Comparison of ENCODE assay signal across 19 mouse cellular contexts in genomic region chr19:3307175-3307949, GRCm38 (mm10). TPM values are rescaled to one million over a fixed set of nuclear protein-coding genes. Genes with fewer than 3 reads are reported as not detected.
A peak's percentile ranks its signal among the peaks of the same experiment; 100 is the strongest.
DNase-seq lines count a peak whose midpoint lies in the region; ATAC-seq and TF ChIP-seq lines count a peak whose summit lies in the region.
"Had no signal": no experiment of that assay in that cellular context is flagged by ENCODE, and none has a peak within 500 bp of the region (broad histone marks: within the 10 kb centered on the region; RNA-seq: fewer than 3 reads in every experiment).

No protein-coding gene starts in this region.

- no peak for TF ChIP-seq CTCF in lung, postnatal 0 days (IDR thresholded peaks at IDR 0.05)

- H3K4me3 ChIP-seq in heart, embryonic 15.5 days: no peak overlapping the region
- H3K4me3 ChIP-seq in heart, embryonic 12.5 days: no peak overlapping the region
- no peak overlapping the region for H3K4me3 ChIP-seq in lung, embryonic 15.5 days
- H3K4me3 ChIP-seq in intestine, embryonic 15.5 days (replicated peaks): no peak overlapping the region
- H3K4me3 ChIP-seq in stomach, embryonic 16.5 days (replicated peaks; ENCODE audit: low read length): no peak overlapping the region
- no peak overlapping the region for H3K4me3 ChIP-seq in lung, postnatal 0 days (ENCODE audit: low read depth, low read length)
- H3K4me3 ChIP-seq: embryonic facial prominence, embryonic 10.5 days; forebrain, embryonic 15.5 days; hindbrain, embryonic 15.5 days; liver, embryonic 13.5 days had no signal

- H3K9ac ChIP-seq in heart, embryonic 15.5 days: 0 out of 2 replicates have a peak overlapping the region, but pooled peaks have one; percentile 12
- no peak overlapping the region for H3K9ac ChIP-seq in heart, embryonic 12.5 days
- H3K9ac ChIP-seq in lung, embryonic 15.5 days: no peak overlapping the region
- H3K9ac ChIP-seq in intestine, embryonic 15.5 days: no peak overlapping the region
- H3K9ac ChIP-seq in stomach, embryonic 16.5 days (ENCODE audit: low read length): no peak overlapping the region
- no peak overlapping the region for H3K9ac ChIP-seq in lung, postnatal 0 days (replicated peaks; ENCODE audit: low read depth)
- H3K9ac ChIP-seq: forebrain, embryonic 15.5 days; hindbrain, embryonic 15.5 days; liver, embryonic 13.5 days had no signal

- H3K9me3 ChIP-seq in heart, embryonic 15.5 days (replicated peaks): no peaks in the 10 kb centered on the region
- H3K9me3 ChIP-seq in heart, embryonic 12.5 days (replicated peaks): peaks cover 5% of the 10 kb centered on the region; the same call in 1 of the 2 replicates
- no peaks in the 10 kb centered on the region for H3K9me3 ChIP-seq in lung, embryonic 15.5 days
- no peaks in the 10 kb centered on the region for H3K9me3 ChIP-seq in intestine, embryonic 15.5 days
- H3K9me3 ChIP-seq in stomach, embryonic 16.5 days (replicated peaks; ENCODE audit: control insufficient read depth, low read length): no peaks in the 10 kb centered on the region
- H3K9me3 ChIP-seq in lung, postnatal 0 days (ENCODE audit: low read length): no peaks in the 10 kb centered on the region
- H3K9me3 ChIP-seq: embryonic facial prominence, embryonic 10.5 days; forebrain, embryonic 15.5 days; hindbrain, embryonic 15.5 days; liver, embryonic 13.5 days had no signal

- ATAC-seq in heart, embryonic 15.5 days (replicated peaks; ENCODE audit: insufficient number of reproducible peaks, insufficient read depth, low FRiP score, low read depth): no peak
- ATAC-seq in heart, embryonic 12.5 days (ENCODE audit: insufficient number of reproducible peaks, low FRiP score): no peak
- peak; percentile 39; the same call in 1 of the 2 replicates for ATAC-seq in lung, embryonic 15.5 days (ENCODE audit: borderline replicate concordance, extremely low read depth, low FRiP score, low TSS enrichment)
- ATAC-seq in intestine, embryonic 15.5 days: peak; percentile 89
- ATAC-seq in stomach, embryonic 16.5 days (ENCODE audit: insufficient read depth, low FRiP score): peak; percentile 66; the same call in 1 of the 2 replicates
- no peak for ATAC-seq in monocyte, adult 5-6 weeks (replicated peaks; ENCODE audit: insufficient number of reproducible peaks, low FRiP score, low TSS enrichment, poor library complexity, severe bottlenecking)
- no peak for ATAC-seq in lung, postnatal 0 days
- ATAC-seq: forebrain, embryonic 15.5 days had no signal

- no peak for DNase-seq in lung, postnatal 10 days
- no peak for DNase-seq in lung, postnatal 0 days (ENCODE audit: low spot score)
- DNase-seq: cerebellum, adult 11 months; cerebellum, postnatal 10 days; heart, postnatal 14 days; kidney, postnatal 10 days; liver, embryonic 13.5 days; lung, adult 2 months had no signal

- H3K4me2 ChIP-seq in heart, embryonic 15.5 days: no peak overlapping the region
- no peak overlapping the region for H3K4me2 ChIP-seq in heart, embryonic 12.5 days
- no peak overlapping the region for H3K4me2 ChIP-seq in lung, embryonic 15.5 days
- H3K4me2 ChIP-seq in intestine, embryonic 15.5 days (replicated peaks): no peak overlapping the region
- H3K4me2 ChIP-seq in stomach, embryonic 16.5 days (ENCODE audit: low read depth, low read length): no peak overlapping the region
- no peak overlapping the region for H3K4me2 ChIP-seq in lung, postnatal 0 days (replicated peaks; ENCODE audit: low read depth, low read length)
- H3K4me2 ChIP-seq: forebrain, embryonic 15.5 days; heart, embryonic 11.5 days; hindbrain, embryonic 15.5 days; liver, embryonic 13.5 days had no signal

- H3K36me3 ChIP-seq in heart, embryonic 15.5 days: no peaks in the 10 kb centered on the region
- no peaks in the 10 kb centered on the region for H3K36me3 ChIP-seq in heart, embryonic 12.5 days
- H3K36me3 ChIP-seq in lung, embryonic 15.5 days: no peaks in the 10 kb centered on the region
- no peaks in the 10 kb centered on the region for H3K36me3 ChIP-seq in intestine, embryonic 15.5 days
- no peaks in the 10 kb centered on the region for H3K36me3 ChIP-seq in stomach, embryonic 16.5 days (ENCODE audit: control insufficient read depth, insufficient read depth, low read length)
- no peaks in the 10 kb centered on the region for H3K36me3 ChIP-seq in lung, postnatal 0 days (ENCODE audit: insufficient read depth, low read length)
- H3K36me3 ChIP-seq: embryonic facial prominence, embryonic 10.5 days; forebrain, embryonic 15.5 days; hindbrain, embryonic 15.5 days; liver, embryonic 13.5 days had no signal

- H3K4me1 ChIP-seq in heart, embryonic 15.5 days (replicated peaks): no peaks in the 10 kb centered on the region
- H3K4me1 ChIP-seq in heart, embryonic 12.5 days (replicated peaks): no peaks in the 10 kb centered on the region
- H3K4me1 ChIP-seq in lung, embryonic 15.5 days: no peaks in the 10 kb centered on the region
- 0 out of 2 replicates have a peak, but pooled peaks cover 5% of the 10 kb centered on the region for H3K4me1 ChIP-seq in intestine, embryonic 15.5 days (replicated peaks)
- H3K4me1 ChIP-seq in stomach, embryonic 16.5 days (ENCODE audit: control insufficient read depth, insufficient read depth, low read length): no peaks in the 10 kb centered on the region
- H3K4me1 ChIP-seq in lung, postnatal 0 days (ENCODE audit: insufficient read depth, low read depth, low read length): no peaks in the 10 kb centered on the region
- H3K4me1 ChIP-seq: forebrain, embryonic 15.5 days; hindbrain, embryonic 15.5 days had no signal

- WGBS in heart, embryonic 15.5 days: 45% methylated on average over 16 of the region's 16 CpGs
- WGBS in heart, embryonic 12.5 days: 46% methylated on average over 16 of the region's 16 CpGs
- WGBS in lung, embryonic 15.5 days: 46% methylated on average over 16 of the region's 16 CpGs
- 53% methylated on average over 16 of the region's 16 CpGs for WGBS in intestine, embryonic 15.5 days
- WGBS in stomach, embryonic 16.5 days: 53% methylated on average over 16 of the region's 16 CpGs
- 51% methylated on average over 13 of the region's 16 CpGs for WGBS in lung, postnatal 0 days

- 0 out of 2 replicates have a peak, but pooled peaks cover 9% of the 10 kb centered on the region for H3K27me3 ChIP-seq in heart, embryonic 15.5 days
- 0 out of 2 replicates have a peak, but pooled peaks cover 3% of the 10 kb centered on the region for H3K27me3 ChIP-seq in heart, embryonic 12.5 days (replicated peaks)
- H3K27me3 ChIP-seq in lung, embryonic 15.5 days: no peaks in the 10 kb centered on the region
- no peaks in the 10 kb centered on the region for H3K27me3 ChIP-seq in intestine, embryonic 15.5 days (replicated peaks)
- H3K27me3 ChIP-seq in stomach, embryonic 16.5 days (ENCODE audit: control insufficient read depth, insufficient read depth, low read length): no peaks in the 10 kb centered on the region
- H3K27me3 ChIP-seq in lung, postnatal 0 days (replicated peaks; ENCODE audit: insufficient read depth, low read length): no peaks in the 10 kb centered on the region
- H3K27me3 ChIP-seq: forebrain, embryonic 15.5 days; hindbrain, embryonic 15.5 days had no signal

- H3K27ac ChIP-seq in heart, embryonic 15.5 days: no peak overlapping the region
- no peak overlapping the region for H3K27ac ChIP-seq in heart, embryonic 12.5 days (ENCODE audit: poor library complexity, severe bottlenecking)
- H3K27ac ChIP-seq in lung, embryonic 15.5 days: no peak overlapping the region
- 0 out of 2 replicates have a peak overlapping the region, but pooled peaks have one; percentile 32 for H3K27ac ChIP-seq in intestine, embryonic 15.5 days
- no peak overlapping the region for H3K27ac ChIP-seq in stomach, embryonic 16.5 days (ENCODE audit: low read length)
- H3K27ac ChIP-seq in lung, postnatal 0 days (ENCODE audit: low read length): no peak overlapping the region
- H3K27ac ChIP-seq: embryonic facial prominence, embryonic 10.5 days; forebrain, embryonic 15.5 days; hindbrain, embryonic 15.5 days; liver, embryonic 13.5 days; macrophage had no signal

- TF ChIP-seq EP300 in lung, postnatal 0 days (IDR thresholded peaks at IDR 0.05): no peak

RNA-seq across cellular contexts. Expression of gene Cpt1a, which starts 14.8 kb away (rescaled TPM):
- 25.7 and 36.0 TPM in 2 replicates for polyA plus RNA-seq in heart, embryonic 15.5 days (2015; fragmentation: Nextera tagmentation; extraction: Ambion mirVana)
- polyA plus RNA-seq in heart, embryonic 12.5 days (2016; fragmentation: Nextera tagmentation; extraction: Ambion mirVana): 22.3 and 22.4 TPM in 2 replicates
- polyA plus RNA-seq in lung, embryonic 15.5 days (2015; fragmentation: Nextera tagmentation; extraction: Ambion mirVana): 20.9 and 21.6 TPM in 2 replicates
- polyA plus RNA-seq in intestine, embryonic 15.5 days (2015; fragmentation: Nextera tagmentation; extraction: Ambion mirVana): 30.8 and 31.8 TPM in 2 replicates
- 30.8 and 32.7 TPM in 2 replicates for polyA plus RNA-seq in stomach, embryonic 16.5 days (2015; fragmentation: Nextera tagmentation; extraction: Ambion mirVana)
- 49.3 to 85.9 TPM (median 54.0 TPM) in 3 replicates for total RNA-seq in monocyte, adult 5-6 weeks (2017)
- 46.6 and 47.9 TPM in 2 replicates for polyA plus RNA-seq in lung, postnatal 0 days (2015; fragmentation: Nextera tagmentation; extraction: Ambion mirVana)

RNA-seq across cellular contexts. Expression of gene Ighmbp2, which starts 24.5 kb away (rescaled TPM):
- polyA plus RNA-seq in heart, embryonic 15.5 days (2015; fragmentation: Nextera tagmentation; extraction: Ambion mirVana): 5.3 and 7.0 TPM in 2 replicates
- polyA plus RNA-seq in heart, embryonic 12.5 days (2016; fragmentation: Nextera tagmentation; extraction: Ambion mirVana): 7.2 and 7.6 TPM in 2 replicates
- polyA plus RNA-seq in lung, embryonic 15.5 days (2015; fragmentation: Nextera tagmentation; extraction: Ambion mirVana): 10.2 and 10.9 TPM in 2 replicates
- polyA plus RNA-seq in intestine, embryonic 15.5 days (2015; fragmentation: Nextera tagmentation; extraction: Ambion mirVana): 7.7 and 8.8 TPM in 2 replicates
- 8.2 and 8.9 TPM in 2 replicates for polyA plus RNA-seq in stomach, embryonic 16.5 days (2015; fragmentation: Nextera tagmentation; extraction: Ambion mirVana)
- 2.3 to 7.1 TPM (median 5.0 TPM) in 3 replicates for total RNA-seq in monocyte, adult 5-6 weeks (2017)
- 5.2 TPM in 2 replicates for polyA plus RNA-seq in lung, postnatal 0 days (2015; fragmentation: Nextera tagmentation; extraction: Ambion mirVana)

RNA-seq across cellular contexts. Expression of gene Mrpl21, which starts 24.7 kb away (rescaled TPM):
- polyA plus RNA-seq in heart, embryonic 15.5 days (2015; fragmentation: Nextera tagmentation; extraction: Ambion mirVana): 83.5 and 94.8 TPM in 2 replicates
- polyA plus RNA-seq in heart, embryonic 12.5 days (2016; fragmentation: Nextera tagmentation; extraction: Ambion mirVana): 97.1 and 98.1 TPM in 2 replicates
- 113 and 119 TPM in 2 replicates for polyA plus RNA-seq in lung, embryonic 15.5 days (2015; fragmentation: Nextera tagmentation; extraction: Ambion mirVana)
- 127 and 138 TPM in 2 replicates for polyA plus RNA-seq in intestine, embryonic 15.5 days (2015; fragmentation: Nextera tagmentation; extraction: Ambion mirVana)
- polyA plus RNA-seq in stomach, embryonic 16.5 days (2015; fragmentation: Nextera tagmentation; extraction: Ambion mirVana): 102 and 104 TPM in 2 replicates
- total RNA-seq in monocyte, adult 5-6 weeks (2017): 50.9 to 77.2 TPM (median 60.4 TPM) in 3 replicates
- 63.2 and 72.7 TPM in 2 replicates for polyA plus RNA-seq in lung, postnatal 0 days (2015; fragmentation: Nextera tagmentation; extraction: Ambion mirVana)

Comparison
In these comparisons a context has a peak if more than half of its experiments do, and no peak if none do; other contexts are left out.
1. ATAC-seq: peak in lung, embryonic 15.5 days (single experiment), intestine, embryonic 15.5 days (single experiment) and stomach, embryonic 16.5 days (single experiment); none in heart, embryonic 15.5 days (single experiment), heart, embryonic 12.5 days (single experiment), monocyte, adult 5-6 weeks (single experiment) and lung, postnatal 0 days (single experiment).